Mouse (Mus musculus) liver, embryonic 11.5 days (tissue): Measurements from ENCODE around the gene Atp23. TPM values are rescaled to one million over a fixed set of nuclear protein-coding genes. Genes with fewer than 3 reads are reported as not detected.

Experiments
- ATAC-seq: fragments of 200-750 bp; cut with Nextera tagmentation; replicated peaks from 2 replicates; pipeline ENCODE4 v1.8.0; 2017; ENCODE audit warnings: moderate number of reproducible peaks, mild to moderate bottlenecking, moderate TSS enrichment, moderate library complexity; ENCODE audit not compliant: low FRiP score
- DNase-seq: peaks from one replicate; pipeline ENCODE4 v3.0.0-alpha.2; 2017; ENCODE audit warnings: low spot score
- H3K27ac ChIP-seq: fragments of 300-500 bp; sonication (generic); 2 replicates; pipeline ENCODE4 v1.5.1; 2014; ENCODE audit warnings: mild to moderate bottlenecking, low read depth, low read length, control low read depth
- H3K27me3 ChIP-seq: fragments of 300-500 bp; sonication (generic); replicated peaks from 2 replicates; pipeline ENCODE4 v1.6.1; 2014; ENCODE audit warnings: low read length, mixed read lengths; ENCODE audit not compliant: control insufficient read depth, insufficient read depth
- H3K36me3 ChIP-seq: fragments of 300-500 bp; sonication (generic); 2 replicates; pipeline ENCODE4 v1.6.1; 2014; ENCODE audit warnings: mild to moderate bottlenecking, low read length, moderate library complexity, mixed read lengths; ENCODE audit not compliant: control insufficient read depth, insufficient read depth
- H3K4me1 ChIP-seq: fragments of 300-500 bp; sonication (generic); replicated peaks from 2 replicates; pipeline ENCODE4 v1.6.1; 2014; ENCODE audit warnings: low read length, mixed read lengths; ENCODE audit not compliant: control insufficient read depth, insufficient read depth
- H3K4me2 ChIP-seq: fragments of 300-500 bp; sonication (generic); 2 replicates; pipeline ENCODE4 v1.6.1; 2014; ENCODE audit warnings: mild to moderate bottlenecking, control low read depth, moderate library complexity
- H3K4me3 ChIP-seq: fragments of 300-500 bp; sonication (generic); 2 replicates; pipeline ENCODE4 v1.5.1; 2014; ENCODE audit warnings: low read depth, low read length, control low read depth
- H3K9ac ChIP-seq: fragments of 300-500 bp; sonication (generic); 2 replicates; pipeline ENCODE4 v1.6.1; 2014; ENCODE audit warnings: low read depth, low read length, control low read depth
- H3K9me3 ChIP-seq: fragments of 300-500 bp; sonication (generic); 2 replicates; pipeline ENCODE4 v1.6.1; 2016; ENCODE audit warnings: low read length, inconsistent platforms, mixed read lengths; ENCODE audit not compliant: control insufficient read depth
- WGBS: fragments of 180-500 bp; shearing (Covaris S2); extraction: QIAGEN DNeasy Blood & Tissue Kit; methylation state at CpG from one replicate; pipeline ENCODE4 v1.1.7; 2014; 5-methylcytosine and 5-hydroxymethylcytosine counted together
- polyA plus RNA-seq: library from polyadenylated mRNA; unstranded; fragments of >200 nt; fragmentation: Nextera tagmentation; extraction: Ambion mirVana; gene quantifications from 2 replicates; pipeline ENCODE4 v1.2.1, GENCODE M21; 2014

Atp23 gene
- polyA plus RNA-seq = 21.4 and 21.8 TPM in 2 replicates

GRCm38 (mm10) chr10:126900821-126901487, at the start of gene Atp23:
TSS of gene Atp23 (minus strand) at chr10:126901355.
- DNase-seq (peak; percentile 96), ATAC-seq (peak; percentile 85)
- Histone ChIP-seq H3K36me3 (0 out of 2 replicates have a peak, but pooled peaks cover 6% of the 10 kb centered on the region), H3K4me1 (0 out of 2 replicates have a peak, but pooled peaks cover 4% of the 10 kb centered on the region), H3K4me3 (peak within 1 kb of the TSS; percentile 81), H3K9ac (peak within 1 kb of the TSS; percentile 83), H3K27ac (peak within 1 kb of the TSS; percentile 48), H3K4me2 (peak within 1 kb of the TSS; percentile 94), H3K27me3 (no peaks in the 10 kb centered on the region), H3K9me3 (no peaks in the 10 kb centered on the region)
- under 1% methylated on average over 45 of the region's 56 CpGs for WGBS

- H3K4me2 ChIP-seq = 0 out of 2 replicates have a peak overlapping the region, but pooled peaks have one; percentile 5
- no peaks in the 10 kb centered on the region for H3K27me3 ChIP-seq
- no peak overlapping the region for H3K27ac ChIP-seq
- ATAC-seq (peak; percentile 93), DNase-seq (no peak)
- H3K4me3 ChIP-seq = no peak overlapping the region
- H3K9ac ChIP-seq = no peak overlapping the region
- no peaks in the 10 kb centered on the region for H3K9me3 ChIP-seq
- WGBS = 45% methylated on average over 4 of the region's 4 CpGs
- H3K4me1 ChIP-seq = peaks cover 8% of the 10 kb centered on the region; the same call in 1 of the 2 replicates
- H3K36me3 ChIP-seq = no peaks in the 10 kb centered on the region
These were observed 49.4 kb upstream of the Atp23 start for GRCm38 (mm10) chr10:126950572-126950971.

DNA sequence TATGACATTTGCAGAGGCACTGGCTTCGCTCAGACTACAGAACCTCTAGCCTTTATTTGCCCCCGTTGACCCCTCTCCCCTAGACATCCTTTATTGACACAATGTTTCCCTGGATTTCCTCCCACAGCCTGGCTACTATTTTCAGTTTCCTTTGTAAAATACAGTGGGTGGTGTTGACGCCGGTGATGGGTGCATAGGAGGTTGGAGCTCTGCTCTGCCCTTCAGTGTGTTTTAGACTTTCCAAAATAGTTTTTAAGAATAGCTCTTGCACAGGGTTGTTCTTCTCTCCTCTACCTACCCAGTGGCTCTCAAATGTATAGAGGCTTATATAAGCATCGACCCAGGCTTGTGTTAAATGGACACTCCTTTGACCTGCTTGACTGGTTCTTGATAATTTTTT, 48.7 kb upstream of the Atp23 start:
- Histone ChIP-seq H3K9me3 (no peaks in the 10 kb centered on the region), H3K9ac (no peak overlapping the region), H3K4me1 (peaks cover 8% of the 10 kb centered on the region; the same call in 1 of the 2 replicates), H3K36me3 (no peaks in the 10 kb centered on the region), H3K27me3 (no peaks in the 10 kb centered on the region), H3K4me3 (no peak overlapping the region), H3K27ac (no peak overlapping the region), H3K4me2 (no peak overlapping the region)
- ATAC-seq (no peak), DNase-seq (no peak)
- WGBS = 53% methylated on average over 5 of the region's 5 CpGs

DNA sequence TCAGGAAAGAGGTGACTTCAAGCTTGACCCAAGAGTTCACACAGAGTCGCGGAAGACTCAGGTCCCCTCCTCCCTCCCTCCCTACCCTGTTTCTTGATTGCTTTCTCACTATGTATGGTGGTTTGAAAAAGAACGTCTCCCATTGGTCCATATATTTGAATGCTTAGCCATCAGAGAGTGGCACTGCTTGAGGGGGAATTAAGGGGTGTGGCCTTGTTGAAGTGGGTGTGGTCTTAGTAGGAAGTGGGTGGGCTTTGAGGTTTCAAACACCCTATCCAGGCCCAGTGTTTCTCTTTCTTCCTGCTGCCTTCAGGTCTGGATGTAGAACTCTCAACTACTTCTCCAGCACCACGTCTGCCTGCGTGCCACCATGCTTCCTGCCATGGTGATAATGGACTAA, 44.4 kb upstream of the Atp23 start:
- ATAC-seq = no peak
- H3K4me3 ChIP-seq = no peak overlapping the region
- H3K27ac ChIP-seq = no peak overlapping the region
- no peaks in the 10 kb centered on the region for H3K9me3 ChIP-seq
- WGBS = 80% methylated on average over 5 of the region's 5 CpGs
- H3K4me2 ChIP-seq = no peak overlapping the region
- H3K36me3 ChIP-seq = no peaks in the 10 kb centered on the region
- H3K27me3 ChIP-seq = no peaks in the 10 kb centered on the region
- peaks cover 8% of the 10 kb centered on the region; the same call in 1 of the 2 replicates for H3K4me1 ChIP-seq
- no peak for DNase-seq
- no peak overlapping the region for H3K9ac ChIP-seq

GRCm38 (mm10) chr10:126940949-126941348, 39.8 kb upstream of the Atp23 start:
- Histone ChIP-seq H3K36me3 (no peaks in the 10 kb centered on the region; the same call in 1 of the 2 replicates), H3K4me3 (no peak overlapping the region), H3K27me3 (no peaks in the 10 kb centered on the region), H3K27ac (no peak overlapping the region), H3K9me3 (0 out of 2 replicates have a peak, but pooled peaks cover 2% of the 10 kb centered on the region), H3K4me1 (no peaks in the 10 kb centered on the region), H3K9ac (no peak overlapping the region), H3K4me2 (no peak overlapping the region)
- ATAC-seq (no peak), DNase-seq (no peak)
- 77% methylated on average over 7 of the region's 7 CpGs for WGBS

- DNase-seq = no peak
- Histone ChIP-seq H3K27me3 (no peaks in the 10 kb centered on the region), H3K36me3 (no peaks in the 10 kb centered on the region; the same call in 1 of the 2 replicates), H3K9me3 (0 out of 2 replicates have a peak, but pooled peaks cover 2% of the 10 kb centered on the region), H3K4me1 (peaks cover 5% of the 10 kb centered on the region), H3K27ac (no peak overlapping the region), H3K4me2 (no peak overlapping the region), H3K9ac (0 out of 2 replicates have a peak overlapping the region, but pooled peaks have one; percentile 25), H3K4me3 (no peak overlapping the region)
- 54% methylated on average over 18 of the region's 18 CpGs for WGBS
- no peak for ATAC-seq
These were observed 34.6 kb upstream of the Atp23 start for GRCm38 (mm10) chr10:126935556-126936381.

DNA sequence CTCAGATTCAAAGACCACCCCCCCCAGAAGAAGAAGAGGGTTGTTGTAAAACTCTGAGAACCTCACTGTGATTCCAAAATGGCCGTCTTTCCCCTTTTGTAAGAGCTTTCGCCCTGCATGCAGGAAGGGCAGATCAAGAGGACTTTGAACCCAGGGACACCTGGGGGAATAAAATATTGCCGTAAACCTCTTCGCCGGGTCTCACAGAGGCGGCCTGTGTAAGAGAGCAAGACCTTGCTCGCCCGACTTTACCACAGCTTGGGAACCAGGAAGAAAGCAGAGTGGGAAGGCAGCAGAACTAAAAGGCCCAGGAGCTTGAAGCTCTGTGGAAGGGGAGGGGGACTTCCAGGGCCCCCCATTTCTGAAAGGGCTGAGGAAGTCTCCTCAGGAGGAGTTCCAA, 34.0 kb upstream of the Atp23 start:
- no peak for ATAC-seq
- DNase-seq = no peak
- Histone ChIP-seq H3K4me2 (no peak overlapping the region), H3K9me3 (0 out of 2 replicates have a peak, but pooled peaks cover 2% of the 10 kb centered on the region), H3K9ac (0 out of 2 replicates have a peak overlapping the region, but pooled peaks have one; percentile 25), H3K4me3 (no peak overlapping the region), H3K27ac (no peak overlapping the region), H3K36me3 (no peaks in the 10 kb centered on the region; the same call in 1 of the 2 replicates), H3K27me3 (no peaks in the 10 kb centered on the region), H3K4me1 (peaks cover 8% of the 10 kb centered on the region)
- WGBS = 76% methylated on average over 8 of the region's 8 CpGs

- no peak for DNase-seq
These were observed 33.4 kb upstream of the Atp23 start for GRCm38 (mm10) chr10:126934561-126934960.

More at GRCm38 (mm10) chr10:126934561-126934960, 33.4 kb upstream of the Atp23 start:
- Histone ChIP-seq H3K9ac (no peak overlapping the region), H3K4me2 (no peak overlapping the region), H3K4me3 (no peak overlapping the region), H3K27me3 (peaks cover 1% of the 10 kb centered on the region; the same call in 1 of the 2 replicates), H3K4me1 (peaks cover 8% of the 10 kb centered on the region), H3K27ac (no peak overlapping the region), H3K9me3 (0 out of 2 replicates have a peak, but pooled peaks cover 2% of the 10 kb centered on the region), H3K36me3 (no peaks in the 10 kb centered on the region; the same call in 1 of the 2 replicates)
- ATAC-seq = no peak
- 88% methylated on average over 13 of the region's 13 CpGs for WGBS
